Mouse (Mus musculus): ENCODE measurements around the gene Nrp2. TPM values are rescaled to one million over a fixed set of nuclear protein-coding genes. Genes with fewer than 3 reads are reported as not detected.

Nrp2 gene
- total and polyA plus RNA-seq, 3 experiments, result not detected

GRCm38 (mm10) chr1:62827316-62827715 is 124.2 kb downstream of the Nrp2 start:
- TF ChIP-seq E2F4 (IDR thresholded peaks at IDR 0.05; ENCODE audit: borderline replicate concordance, low read depth, low read length), result no peak
- TF ChIP-seq MYC (IDR thresholded peaks at IDR 0.05; ENCODE audit: low read depth, low read length), result no peak
- TF ChIP-seq TCF12 (IDR thresholded peaks at IDR 0.05; ENCODE audit: low read depth, low read length), result no peak
- no peak for TF ChIP-seq ETS1 (IDR thresholded peaks at IDR 0.05; ENCODE audit: low read depth, low read length)
- no peak for TF ChIP-seq MYB (IDR thresholded peaks at IDR 0.05; ENCODE audit: low read depth, low read length)
- TF ChIP-seq EP300 (IDR thresholded peaks at IDR 0.05; ENCODE audit: low read depth in 1 of 2, low read length in 2 of 2), result no peak
- no peak for TF ChIP-seq USF2 (IDR thresholded peaks at IDR 0.05; ENCODE audit: borderline replicate concordance in 1 of 2, insufficient read depth in 1 of 2, low read depth in 1 of 2, low read length in 2 of 2)
- H3K27me3 ChIP-seq (ENCODE audit: control insufficient read depth in 1 of 2, insufficient read depth in 2 of 2, low read length in 2 of 2), result no peaks in the 10 kb centered on the region
- no peak overlapping the region for H3K4me3 ChIP-seq (ENCODE audit: control insufficient read depth in 1 of 2, insufficient read depth in 1 of 2, low read depth in 2 of 2, low read length in 2 of 2)
- DNase-seq (ENCODE audit: low read depth, low spot score), result no peak
- H3K9me3 ChIP-seq (replicated peaks; ENCODE audit: insufficient read depth, low read length), result no peaks in the 10 kb centered on the region; the same call in 1 of the 2 replicates
- no peaks in the 10 kb centered on the region for H3K36me3 ChIP-seq (ENCODE audit: control insufficient read depth in 1 of 2, insufficient read depth in 2 of 2, low read length in 2 of 2)
- H3K9ac ChIP-seq (ENCODE audit: control insufficient read depth, low read depth, low read length, poor library complexity, severe bottlenecking), result no peak overlapping the region
- no peaks in the 10 kb centered on the region for H3K4me1 ChIP-seq (ENCODE audit: control insufficient read depth in 1 of 2, insufficient read depth in 2 of 2, low read length in 2 of 2)
- no peaks in the 10 kb centered on the region for H3K79me2 ChIP-seq (ENCODE audit: control insufficient read depth, insufficient read depth, low read length, poor library complexity)
- no peak overlapping the region for H3K27ac ChIP-seq (ENCODE audit: control insufficient read depth, low read depth, low read length)

GRCm38 (mm10) chr1:62828156-62828555 is 125.1 kb downstream of the Nrp2 start:
- H3K4me1 ChIP-seq (ENCODE audit: control insufficient read depth in 1 of 2, insufficient read depth in 2 of 2, low read length in 2 of 2), result no peaks in the 10 kb centered on the region
- H3K4me3 ChIP-seq (ENCODE audit: control insufficient read depth in 1 of 2, insufficient read depth in 1 of 2, low read depth in 2 of 2, low read length in 2 of 2), result no peak overlapping the region
- no peaks in the 10 kb centered on the region for H3K79me2 ChIP-seq (ENCODE audit: control insufficient read depth, insufficient read depth, low read length, poor library complexity)
- no peak overlapping the region for H3K9ac ChIP-seq (ENCODE audit: control insufficient read depth, low read depth, low read length, poor library complexity, severe bottlenecking)
- H3K27ac ChIP-seq (ENCODE audit: control insufficient read depth, low read depth, low read length), result no peak overlapping the region
- H3K27me3 ChIP-seq (ENCODE audit: control insufficient read depth in 1 of 2, insufficient read depth in 2 of 2, low read length in 2 of 2), result no peaks in the 10 kb centered on the region
- no peak for TF ChIP-seq MYC (IDR thresholded peaks at IDR 0.05; ENCODE audit: low read depth, low read length)
- no peak for TF ChIP-seq RAD21 (IDR thresholded peaks at IDR 0.05; ENCODE audit: low read depth, low read length)
- no peak for TF ChIP-seq MXI1 (IDR thresholded peaks at IDR 0.05; ENCODE audit: low read depth, low read length)
- TF ChIP-seq MAX (IDR thresholded peaks at IDR 0.05; ENCODE audit: low read length), result no peak
- no peak for TF ChIP-seq ELF1 (IDR thresholded peaks at IDR 0.05; ENCODE audit: low read depth, low read length)
- TF ChIP-seq MAZ (IDR thresholded peaks at IDR 0.05; ENCODE audit: low read depth, low read length), result no peak
- no peak for TF ChIP-seq EP300 (IDR thresholded peaks at IDR 0.05; ENCODE audit: low read depth in 1 of 2, low read length in 2 of 2)
- TF ChIP-seq NELFE (IDR thresholded peaks at IDR 0.05; ENCODE audit: low read depth, low read length), result no peak
- no peak for TF ChIP-seq ZC3H11A (IDR thresholded peaks at IDR 0.05; ENCODE audit: low read depth, low read length)
- TF ChIP-seq USF1 (IDR thresholded peaks at IDR 0.05; ENCODE audit: low read depth, low read length), result no peak
- no peak for TF ChIP-seq ZNF384 (IDR thresholded peaks at IDR 0.05; ENCODE audit: low read depth, low read length)
- TF ChIP-seq NRF1 (IDR thresholded peaks at IDR 0.05; ENCODE audit: insufficient read depth, low read depth, low read length, poor library complexity, severe bottlenecking), result no peak
- no peak for TF ChIP-seq GATA1 (IDR thresholded peaks at IDR 0.05; ENCODE audit: low read depth, low read length)
- no peak for TF ChIP-seq HCFC1 (IDR thresholded peaks at IDR 0.05; ENCODE audit: low read depth, low read length)
- no peak for TF ChIP-seq JUND (IDR thresholded peaks at IDR 0.05; ENCODE audit: low read depth, low read length)
- no peak for TF ChIP-seq MEF2A (IDR thresholded peaks at IDR 0.05; ENCODE audit: extremely low read depth, insufficient replicate concordance, low read depth, low read length, poor library complexity, severe bottlenecking)
- TF ChIP-seq CTCF (IDR thresholded peaks at IDR 0.05 in 2 of 3, conservative IDR thresholded peaks at IDR 0.05 in 1 of 3; ENCODE audit: control insufficient read depth in 1 of 3, insufficient read depth in 1 of 3, low read depth in 2 of 3, low read length in 3 of 3, poor library complexity in 1 of 3, severe bottlenecking in 1 of 3), result no peak
- no peak for TF ChIP-seq TBP (IDR thresholded peaks at IDR 0.05; ENCODE audit: low read depth, low read length)
- no peak for TF ChIP-seq ZKSCAN1 (IDR thresholded peaks at IDR 0.05; ENCODE audit: low read depth, low read length)
- no peak for TF ChIP-seq MAFK (IDR thresholded peaks at IDR 0.05; ENCODE audit: borderline replicate concordance, low read depth, low read length)
- H3K9me3 ChIP-seq (replicated peaks; ENCODE audit: insufficient read depth, low read length), result no peaks in the 10 kb centered on the region; the same call in 1 of the 2 replicates
- no peaks in the 10 kb centered on the region for H3K36me3 ChIP-seq (ENCODE audit: control insufficient read depth in 1 of 2, insufficient read depth in 2 of 2, low read length in 2 of 2)
- DNase-seq (ENCODE audit: low read depth, low spot score), result no peak
